Mouse (Mus musculus): ENCODE results near the gene Vwf. TPM values are rescaled to one million over a fixed set of nuclear protein-coding genes. Genes with fewer than 3 reads are reported as not detected.

Vwf gene
- 29.7 and 34.6 TPM in 2 replicates for polyA plus RNA-seq (2012; rRNA removed)

DNA sequence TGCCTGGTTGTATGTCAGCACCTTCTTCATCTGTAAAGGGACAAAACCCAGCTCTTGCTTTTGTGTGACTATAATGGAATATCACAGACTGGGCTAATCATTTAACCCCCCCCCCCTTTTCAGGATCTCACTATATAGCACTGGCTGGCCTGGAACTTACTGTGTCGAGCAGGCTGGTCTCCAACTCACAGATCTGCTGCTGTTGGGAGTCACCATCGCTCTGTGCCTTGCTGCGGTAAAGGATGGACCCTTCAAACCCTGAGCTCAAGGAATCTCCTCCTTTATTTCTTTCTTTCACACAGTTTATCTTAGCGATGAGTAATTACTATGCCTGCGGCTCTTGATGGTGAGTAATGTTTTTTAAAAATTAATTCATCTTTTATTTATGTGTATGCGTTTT is at the start of gene Vwf:
TSS of gene Vwf (plus strand) at position 301 of the 400 bp plus-strand sequence.

DNA sequence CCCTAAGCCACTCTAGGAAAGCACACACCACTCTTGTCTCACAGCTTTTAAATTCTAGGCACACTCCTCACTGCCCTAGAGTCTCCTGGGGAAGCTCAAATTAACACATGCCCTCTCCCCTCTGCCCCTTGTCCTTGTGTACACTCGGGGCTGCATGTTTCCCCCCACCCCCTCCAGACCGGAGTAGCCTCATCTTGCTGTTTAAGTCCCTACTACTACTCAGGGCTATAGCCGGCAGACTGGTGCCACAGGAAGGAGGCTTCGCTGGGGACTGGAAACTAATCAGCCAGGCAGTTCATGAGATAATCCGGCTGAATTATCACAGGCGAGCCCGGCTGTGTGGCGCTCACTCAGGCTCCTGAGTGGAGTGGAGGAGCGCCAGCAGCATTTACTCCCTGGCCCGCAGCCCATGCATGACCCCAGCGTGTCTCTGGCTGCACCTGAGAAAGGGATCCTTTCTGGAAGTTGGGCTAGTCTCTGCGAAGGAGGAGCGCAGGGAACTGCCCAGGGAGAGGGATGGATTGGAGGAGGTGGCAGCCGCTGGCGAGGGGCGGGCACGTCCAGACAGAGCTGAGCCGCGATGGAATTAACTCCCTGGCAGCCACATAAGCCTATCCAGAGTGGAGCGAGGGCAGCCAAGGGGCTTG is 143.6 kb downstream of the Vwf start, which contains the start of gene Ano2:
TSS of gene Ano2 (plus strand) at position 363 of the 647 bp plus-strand sequence.

Other genes with a start within 250 kb of the Vwf start
- gene Ltbr, start 232.9 kb upstream of the Vwf start, polyA plus RNA-seq (2012; rRNA removed), result 93.4 and 123 TPM in 2 replicates
- 43.0 and 52.5 TPM in 2 replicates for gene Scnn1a, start 226.1 kb upstream of the Vwf start, polyA plus RNA-seq (2012; rRNA removed)
- 77.9 and 83.3 TPM in 2 replicates for gene Tnfrsf1a, start 197.4 kb upstream of the Vwf start, polyA plus RNA-seq (2012; rRNA removed)
- 5.0 and 5.6 TPM in 2 replicates for gene Plekhg6, start 166.0 kb upstream of the Vwf start, polyA plus RNA-seq (2012; rRNA removed)
- gene Cd9, start 52.0 kb upstream of the Vwf start, polyA plus RNA-seq (2012; rRNA removed), result 92.9 and 113 TPM in 2 replicates
- 0.03 and 0.06 TPM in 2 replicates for gene Ano2, start 143.6 kb downstream of the Vwf start, polyA plus RNA-seq (2012; rRNA removed)

Data from stomach, adult 2 months (tissue).